Mouse (Mus musculus) neural tube, embryonic 10.5 days (tissue): ENCODE measurements around the gene Olfr1089.

Experiments
- DNase-seq: peaks from one replicate; pipeline ENCODE4 v3.0.0-alpha.2; 2017; ENCODE audit warnings: low spot score; ENCODE audit errors: extremely low spot score

Olfr1089 gene

GRCm38 (mm10) chr2:86733601-86734000 lies at the start of gene Olfr1089:
Olfr1089 (minus strand) TSS chr2:86733701.
- DNase-seq = no peak

GRCm38 (mm10) chr2:86782179-86782578 lies 48.7 kb upstream of the Olfr1089 start, which contains the start of gene Olfr1093:
Olfr1093 (plus strand) TSS chr2:86782479.
- DNase-seq = no peak

GRCm38 (mm10) chr2:86761050-86761449 lies 27.5 kb upstream of the Olfr1089 start:
- DNase-seq = no peak

DNA sequence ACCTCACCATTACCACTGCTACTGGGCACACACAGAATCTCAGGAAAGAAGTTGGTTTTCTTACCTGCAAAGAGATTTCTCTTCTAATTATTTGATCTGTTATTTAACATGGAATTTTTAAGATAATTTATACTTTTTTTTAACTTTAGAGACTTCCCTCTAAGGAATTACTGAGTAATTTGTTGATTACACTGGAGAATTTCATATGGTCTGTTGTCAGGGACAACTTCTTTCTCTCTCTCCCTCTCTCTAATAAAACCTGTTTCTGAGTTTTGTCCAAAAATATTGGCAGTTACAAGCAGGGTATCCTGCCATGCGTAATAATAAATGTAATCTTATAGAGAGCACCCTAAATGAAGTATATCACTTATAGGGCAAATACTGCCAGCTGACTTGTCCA lies 25.4 kb upstream of the Olfr1089 start, which contains the start of gene Olfr1090:
TSS of gene Olfr1090 (minus strand) at position 101 of the 400 bp plus-strand sequence.
- DNase-seq = no peak

- DNase-seq = no peak
Measured at GRCm38 (mm10) chr2:86698295-86698694, 35.2 kb downstream of the Olfr1089 start, which contains the start of gene Olfr1087. Olfr1087 (minus strand) TSS chr2:86698395.
